Mouse (Mus musculus) stomach, embryonic 16.5 days (tissue): ENCODE measurements around the gene Syngr1. TPM values are rescaled to one million over a fixed set of nuclear protein-coding genes. Genes with fewer than 3 reads are reported as not detected.

Source experiments
- ATAC-seq: fragments of 200-750 bp; cut with Nextera tagmentation; 2 replicates; pipeline ENCODE4 v1.8.0; 2017; ENCODE audit warnings: moderate number of reproducible peaks, moderate TSS enrichment; ENCODE audit not compliant: insufficient read depth, low FRiP score
- H3K27ac ChIP-seq: fragments of 300-500 bp; sonication (generic); 2 replicates; pipeline ENCODE4 v1.5.1; 2014; ENCODE audit warnings: low read length
- H3K27me3 ChIP-seq: fragments of 300-500 bp; sonication (generic); 2 replicates; pipeline ENCODE4 v1.6.1; 2014; ENCODE audit warnings: low read length, control low read depth, mixed read lengths; ENCODE audit not compliant: control insufficient read depth, insufficient read depth
- H3K36me3 ChIP-seq: fragments of 300-500 bp; sonication (generic); 2 replicates; pipeline ENCODE4 v1.6.1; 2014; ENCODE audit warnings: low read length; ENCODE audit not compliant: control insufficient read depth, insufficient read depth
- H3K4me1 ChIP-seq: fragments of 300-500 bp; sonication (generic); 2 replicates; pipeline ENCODE4 v1.6.1; 2014; ENCODE audit warnings: low read length, control low read depth, mixed read lengths; ENCODE audit not compliant: control insufficient read depth, insufficient read depth
- H3K4me2 ChIP-seq: fragments of 300-500 bp; sonication (generic); 2 replicates; pipeline ENCODE4 v1.6.1; 2014; ENCODE audit warnings: low read depth, low read length, mixed read lengths
- H3K4me3 ChIP-seq: fragments of 300-500 bp; sonication (generic); replicated peaks from 2 replicates; pipeline ENCODE4 v1.5.1; 2014; ENCODE audit warnings: mild to moderate bottlenecking, low read length
- H3K9ac ChIP-seq: fragments of 300-500 bp; sonication (generic); 2 replicates; pipeline ENCODE4 v1.6.1; 2014; ENCODE audit warnings: low read length
- H3K9me3 ChIP-seq: fragments of 300-500 bp; sonication (generic); replicated peaks from 2 replicates; pipeline ENCODE4 v1.6.1; 2016; ENCODE audit warnings: low read length, control low read depth; ENCODE audit not compliant: control insufficient read depth
- WGBS: fragments of 180-500 bp; shearing (Covaris S2); extraction: QIAGEN DNeasy Blood & Tissue Kit; methylation state at CpG from one replicate; pipeline ENCODE4 v1.1.7; 2014; 5-methylcytosine and 5-hydroxymethylcytosine counted together
- polyA plus RNA-seq: library from polyadenylated mRNA; unstranded; fragments of >200 nt; fragmentation: Nextera tagmentation; extraction: Ambion mirVana; gene quantifications from 2 replicates; pipeline ENCODE4 v1.2.1, GENCODE M21; 2015

The Syngr1 gene
- polyA plus RNA-seq, 1 experiment from 2014 or later, result 43.1 TPM

- Histone ChIP-seq H3K27me3 (no peaks in the 10 kb centered on the region), H3K9ac (peak overlapping the region; percentile 28; the same call in 1 of the 2 replicates), H3K9me3 (no peaks in the 10 kb centered on the region; the same call in 1 of the 2 replicates), H3K4me2 (no peak overlapping the region), H3K36me3 (peaks cover 4% of the 10 kb centered on the region; the same call in 1 of the 2 replicates), H3K4me1 (peaks cover 41% of the 10 kb centered on the region), H3K4me3 (no peak overlapping the region), H3K27ac (peak overlapping the region; percentile 55)
- ATAC-seq, result no peak
- WGBS, result 54% methylated on average over 17 of the region's 17 CpGs
These were observed 47.0 kb downstream of the Syngr1 start for GRCm38 (mm10) chr15:80137945-80138791.

- 63% methylated on average over 2 of the region's 2 CpGs for WGBS
- peak; percentile 69; the same call in 1 of the 2 replicates for ATAC-seq
- peak overlapping the region; percentile 92 for H3K27ac ChIP-seq
These were observed 49.2 kb downstream of the Syngr1 start for GRCm38 (mm10) chr15:80140302-80140701.

GRCm38 (mm10) chr15:80140878-80141277 is 49.7 kb downstream of the Syngr1 start:
- 0 out of 2 replicates have a peak overlapping the region, but pooled peaks have one; percentile 7 for H3K9ac ChIP-seq
- no peaks in the 10 kb centered on the region; the same call in 1 of the 2 replicates for H3K9me3 ChIP-seq
- peak overlapping the region; percentile 19; the same call in 1 of the 2 replicates for H3K4me2 ChIP-seq
- H3K4me1 ChIP-seq, result peaks cover 22% of the 10 kb centered on the region
- peak; percentile 58; the same call in 1 of the 2 replicates for ATAC-seq
- no peaks in the 10 kb centered on the region for H3K27me3 ChIP-seq
- WGBS, result 69% methylated on average over 3 of the region's 3 CpGs
- H3K27ac ChIP-seq, result peak overlapping the region; percentile 92
- H3K36me3 ChIP-seq, result peaks cover 4% of the 10 kb centered on the region; the same call in 1 of the 2 replicates
- no peak overlapping the region for H3K4me3 ChIP-seq

More at GRCm38 (mm10) chr15:80140302-80140701, 49.2 kb downstream of the Syngr1 start:
- Histone ChIP-seq H3K4me1 (peaks cover 26% of the 10 kb centered on the region), H3K9ac (no peak overlapping the region), H3K27me3 (no peaks in the 10 kb centered on the region), H3K4me2 (no peak overlapping the region), H3K36me3 (peaks cover 4% of the 10 kb centered on the region; the same call in 1 of the 2 replicates), H3K9me3 (no peaks in the 10 kb centered on the region; the same call in 1 of the 2 replicates), H3K4me3 (no peak overlapping the region)

GRCm38 (mm10) chr15:80142130-80142529 is 51.0 kb downstream of the Syngr1 start:
- Histone ChIP-seq H3K9me3 (no peaks in the 10 kb centered on the region; the same call in 1 of the 2 replicates), H3K27me3 (no peaks in the 10 kb centered on the region), H3K4me1 (peaks cover 25% of the 10 kb centered on the region), H3K4me2 (no peak overlapping the region), H3K4me3 (no peak overlapping the region), H3K36me3 (peaks cover 4% of the 10 kb centered on the region; the same call in 1 of the 2 replicates), H3K9ac (no peak overlapping the region), H3K27ac (no peak overlapping the region)
- WGBS, result 95% methylated on average over 3 of the region's 3 CpGs
- ATAC-seq, result no peak

- H3K27me3 ChIP-seq, result no peaks in the 10 kb centered on the region
- 84% methylated on average over 6 of the region's 6 CpGs for WGBS
- H3K9me3 ChIP-seq, result no peaks in the 10 kb centered on the region; the same call in 1 of the 2 replicates
- H3K4me1 ChIP-seq, result peaks cover 9% of the 10 kb centered on the region
- no peak for ATAC-seq
- peaks cover 4% of the 10 kb centered on the region; the same call in 1 of the 2 replicates for H3K36me3 ChIP-seq
- no peak overlapping the region for H3K9ac ChIP-seq
- no peak overlapping the region for H3K27ac ChIP-seq
- no peak overlapping the region for H3K4me2 ChIP-seq
- no peak overlapping the region for H3K4me3 ChIP-seq
These were observed 52.6 kb downstream of the Syngr1 start for GRCm38 (mm10) chr15:80143760-80144159.

- ATAC-seq, result no peak
- Histone ChIP-seq H3K4me2 (no peak overlapping the region), H3K4me3 (no peak overlapping the region), H3K27me3 (no peaks in the 10 kb centered on the region), H3K36me3 (peaks cover 12% of the 10 kb centered on the region; the same call in 1 of the 2 replicates), H3K9me3 (no peaks in the 10 kb centered on the region; the same call in 1 of the 2 replicates), H3K27ac (no peak overlapping the region), H3K9ac (no peak overlapping the region), H3K4me1 (peaks cover 9% of the 10 kb centered on the region; the same call in 1 of the 2 replicates)
- 82% methylated on average over 5 of the region's 5 CpGs for WGBS
These were observed 54.3 kb downstream of the Syngr1 start for GRCm38 (mm10) chr15:80145397-80145796.

- H3K27ac ChIP-seq, result no peak overlapping the region
- H3K9ac ChIP-seq, result no peak overlapping the region
- ATAC-seq, result no peak
- H3K27me3 ChIP-seq, result no peaks in the 10 kb centered on the region
- WGBS, result 49% methylated on average over 6 of the region's 6 CpGs
- H3K36me3 ChIP-seq, result peaks cover 14% of the 10 kb centered on the region; the same call in 1 of the 2 replicates
- no peak overlapping the region for H3K4me2 ChIP-seq
- H3K4me3 ChIP-seq, result no peak overlapping the region
- peaks cover 8% of the 10 kb centered on the region; the same call in 1 of the 2 replicates for H3K4me1 ChIP-seq
- no peaks in the 10 kb centered on the region; the same call in 1 of the 2 replicates for H3K9me3 ChIP-seq
These were observed 55.0 kb downstream of the Syngr1 start for GRCm38 (mm10) chr15:80146153-80146552.

GRCm38 (mm10) chr15:80147090-80147489 is 56.0 kb downstream of the Syngr1 start:
- Histone ChIP-seq H3K36me3 (peaks cover 13% of the 10 kb centered on the region; the same call in 1 of the 2 replicates), H3K27me3 (no peaks in the 10 kb centered on the region), H3K9me3 (no peaks in the 10 kb centered on the region; the same call in 1 of the 2 replicates), H3K4me3 (no peak overlapping the region), H3K4me2 (no peak overlapping the region), H3K27ac (no peak overlapping the region; the same call in 1 of the 2 replicates), H3K9ac (no peak overlapping the region), H3K4me1 (0 out of 2 replicates have a peak, but pooled peaks cover 4% of the 10 kb centered on the region)
- 87% methylated on average over 14 of the region's 14 CpGs for WGBS
- no peak for ATAC-seq

GRCm38 (mm10) chr15:80147511-80147910 is 56.4 kb downstream of the Syngr1 start:
- Histone ChIP-seq H3K4me2 (no peak overlapping the region), H3K9ac (no peak overlapping the region), H3K4me1 (0 out of 2 replicates have a peak, but pooled peaks cover 4% of the 10 kb centered on the region), H3K9me3 (no peaks in the 10 kb centered on the region), H3K27ac (no peak overlapping the region), H3K4me3 (no peak overlapping the region), H3K27me3 (no peaks in the 10 kb centered on the region), H3K36me3 (0 out of 2 replicates have a peak, but pooled peaks cover 9% of the 10 kb centered on the region)
- no peak for ATAC-seq
- WGBS, result 62% methylated on average over 5 of the region's 5 CpGs
